Mouse (Mus musculus) liver, embryonic 16.5 days (tissue): ENCODE results near the gene Ambra1. TPM values are rescaled to one million over a fixed set of nuclear protein-coding genes. Genes with fewer than 3 reads are reported as not detected.
A peak's percentile ranks its signal among the peaks of the same experiment; 100 is the strongest.

ENCODE experiments used
- ATAC-seq: fragments of 200-750 bp; cut with Nextera tagmentation; 2 replicates; pipeline ENCODE4 v1.8.0; 2017; ENCODE audit warnings: low read depth, mild to moderate bottlenecking, moderate number of reproducible peaks, moderate library complexity
- H3K27ac ChIP-seq: fragments of 300-500 bp; sonication (generic); 2 replicates; pipeline ENCODE4 v1.5.1; 2014; ENCODE audit warnings: mild to moderate bottlenecking, low read length
- H3K27me3 ChIP-seq: fragments of 300-500 bp; sonication (generic); 2 replicates; pipeline ENCODE4 v1.6.1; 2014; ENCODE audit warnings: low read depth, low read length, mixed read lengths; ENCODE audit not compliant: control insufficient read depth, insufficient read depth
- H3K36me3 ChIP-seq: fragments of 300-500 bp; sonication (generic); 2 replicates; pipeline ENCODE4 v1.6.1; 2014; ENCODE audit warnings: mild to moderate bottlenecking; ENCODE audit not compliant: control insufficient read depth, insufficient read depth
- H3K4me1 ChIP-seq: fragments of 300-500 bp; sonication (generic); 2 replicates; pipeline ENCODE4 v1.6.1; 2014; ENCODE audit warnings: low read depth, low read length, mixed read lengths; ENCODE audit not compliant: control insufficient read depth
- H3K4me2 ChIP-seq: fragments of 300-500 bp; sonication (generic); 2 replicates; pipeline ENCODE4 v1.6.1; 2014; ENCODE audit warnings: low read depth, low read length, mixed read lengths
- H3K4me3 ChIP-seq: fragments of 300-500 bp; sonication (generic); 2 replicates; pipeline ENCODE4 v1.5.1; 2014; ENCODE audit warnings: low read depth, mild to moderate bottlenecking, low read length
- H3K9ac ChIP-seq: fragments of 300-500 bp; sonication (generic); 2 replicates; pipeline ENCODE4 v1.6.1; 2014; ENCODE audit warnings: low read depth, low read length
- H3K9me3 ChIP-seq: fragments of 300-500 bp; sonication (generic); replicated peaks from 2 replicates; pipeline ENCODE4 v1.6.1; 2016; ENCODE audit warnings: low read length; ENCODE audit not compliant: control insufficient read depth
- WGBS: fragments of 180-500 bp; shearing (Covaris S2); extraction: QIAGEN DNeasy Blood & Tissue Kit; methylation state at CpG from one replicate; pipeline ENCODE4 v1.1.7; 2014; ENCODE audit not compliant: insufficient replicate concordance; 5-methylcytosine and 5-hydroxymethylcytosine counted together
- polyA plus RNA-seq: library from polyadenylated mRNA; unstranded; fragments of >200 nt; fragmentation: Nextera tagmentation; extraction: Ambion mirVana; gene quantifications from 2 replicates; pipeline ENCODE4 v1.2.1, GENCODE M21; 2015

Ambra1 gene
- 5.5 and 6.1 TPM in 2 replicates for polyA plus RNA-seq

DNA sequence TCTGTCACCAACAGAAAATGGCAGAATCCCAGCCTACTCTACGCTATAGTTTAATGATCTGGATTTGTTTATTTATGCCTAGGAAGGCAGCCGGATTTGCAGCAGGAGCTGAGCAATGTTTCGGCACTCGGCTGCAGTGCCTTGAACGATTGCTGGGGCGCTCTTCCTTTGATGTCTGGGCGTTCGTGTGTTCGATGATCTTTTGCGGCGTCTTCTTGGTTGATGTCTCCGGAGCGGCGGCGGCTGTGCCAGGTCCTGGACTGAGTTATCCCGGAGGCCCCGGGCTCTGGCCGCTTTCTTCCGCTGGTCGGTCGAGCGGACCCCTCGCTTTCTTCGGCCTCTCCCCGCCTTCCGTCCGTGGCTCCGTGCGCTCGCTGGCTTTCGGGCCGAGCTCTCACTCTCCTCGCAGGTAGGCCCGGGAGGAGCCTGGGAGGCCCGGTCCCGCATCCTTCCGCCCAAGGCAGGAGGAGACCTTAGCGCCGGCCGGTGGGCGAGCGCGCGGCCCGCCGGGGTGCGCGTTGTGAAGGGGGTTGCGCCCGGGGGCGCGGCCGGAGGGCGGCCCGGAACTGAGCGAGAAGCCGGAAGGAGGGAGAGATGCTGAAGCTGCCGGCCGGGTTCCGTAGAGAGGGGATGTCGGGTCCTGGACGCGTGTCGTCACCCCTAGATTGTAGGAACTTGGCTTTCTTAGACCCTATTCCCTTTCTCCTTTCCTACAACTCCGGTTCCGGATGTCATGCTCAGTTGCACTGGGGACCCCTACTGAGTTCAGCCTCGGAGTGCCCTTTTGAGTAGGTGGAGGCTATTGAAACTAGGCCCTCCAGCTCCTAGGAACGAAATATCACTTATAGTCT lies at the start of gene Ambra1:
Gene Ambra1, plus strand, starts transcription at position 164 of the 851 bp plus-strand sequence.
- no peaks in the 10 kb centered on the region for H3K9me3 ChIP-seq
- H3K4me1 ChIP-seq: no peaks in the 10 kb centered on the region; the same call in none of the 2 replicates
- peak within 1 kb of the TSS; percentile 97 for H3K9ac ChIP-seq
- H3K4me2 ChIP-seq: peak within 1 kb of the TSS; percentile 61
- peak; percentile 87 for ATAC-seq
- no peaks in the 10 kb centered on the region for H3K36me3 ChIP-seq
- H3K27me3 ChIP-seq: no peaks in the 10 kb centered on the region
- H3K4me3 ChIP-seq: peak within 1 kb of the TSS; percentile 99
- peak within 1 kb of the TSS; percentile 94 for H3K27ac ChIP-seq
- WGBS: under 1% methylated on average over 68 of the region's 68 CpGs

DNA sequence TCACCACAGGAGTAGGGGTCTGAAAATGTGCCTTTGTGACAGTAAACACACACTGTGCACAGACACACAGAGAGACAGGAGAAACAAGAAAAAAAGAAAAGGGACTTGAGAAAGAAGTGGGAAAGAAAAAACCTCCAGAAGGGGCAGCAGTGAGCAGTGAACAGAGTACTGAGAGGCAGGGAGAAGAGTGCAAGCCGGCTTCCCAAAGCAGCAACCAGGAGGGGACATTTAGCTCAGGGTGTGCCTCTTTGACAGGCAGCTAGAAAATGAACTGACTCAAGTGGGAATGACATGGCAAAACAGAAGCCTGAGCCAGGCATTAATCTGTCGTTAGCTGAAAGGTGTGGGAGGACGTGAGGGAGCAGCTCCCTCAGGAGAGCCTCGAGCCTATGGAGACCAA lies 47.1 kb upstream of the Ambra1 start:
- ATAC-seq: no peak

GRCm38 (mm10) chr2:91683919-91684318 lies 46.0 kb upstream of the Ambra1 start:
- WGBS: 76% methylated on average over 8 of the region's 8 CpGs

More for the DNA sequence above, 47.1 kb upstream of the Ambra1 start:
- Histone ChIP-seq H3K27me3 (no peaks in the 10 kb centered on the region), H3K4me3 (no peak overlapping the region), H3K9me3 (no peaks in the 10 kb centered on the region), H3K36me3 (peaks cover 11% of the 10 kb centered on the region), H3K27ac (no peak overlapping the region), H3K9ac (no peak overlapping the region), H3K4me2 (no peak overlapping the region), H3K4me1 (no peaks in the 10 kb centered on the region)
- WGBS: 53% methylated on average over 4 of the region's 4 CpGs

GRCm38 (mm10) chr2:91689452-91689851 lies 40.5 kb upstream of the Ambra1 start:
- H3K9ac ChIP-seq: no peak overlapping the region
- H3K4me1 ChIP-seq: no peaks in the 10 kb centered on the region
- no peaks in the 10 kb centered on the region for H3K9me3 ChIP-seq
- no peak overlapping the region for H3K4me2 ChIP-seq
- no peaks in the 10 kb centered on the region for H3K27me3 ChIP-seq
- H3K27ac ChIP-seq: no peak overlapping the region
- ATAC-seq: no peak
- H3K4me3 ChIP-seq: no peak overlapping the region
- 87% methylated on average over 7 of the region's 7 CpGs for WGBS
- peaks cover 12% of the 10 kb centered on the region for H3K36me3 ChIP-seq

More at GRCm38 (mm10) chr2:91683919-91684318, 46.0 kb upstream of the Ambra1 start:
- H3K9me3 ChIP-seq: no peaks in the 10 kb centered on the region
- no peaks in the 10 kb centered on the region for H3K27me3 ChIP-seq
- peaks cover 8% of the 10 kb centered on the region for H3K36me3 ChIP-seq
- H3K4me3 ChIP-seq: no peak overlapping the region
- H3K27ac ChIP-seq: no peak overlapping the region
- no peak for ATAC-seq
- no peak overlapping the region for H3K4me2 ChIP-seq
- no peak overlapping the region for H3K9ac ChIP-seq
- no peaks in the 10 kb centered on the region for H3K4me1 ChIP-seq

GRCm38 (mm10) chr2:91695436-91696224 lies 34.3 kb upstream of the Ambra1 start:
- Histone ChIP-seq H3K27ac (no peak overlapping the region), H3K9me3 (no peaks in the 10 kb centered on the region), H3K9ac (no peak overlapping the region), H3K27me3 (no peaks in the 10 kb centered on the region), H3K4me1 (no peaks in the 10 kb centered on the region; the same call in 1 of the 2 replicates), H3K36me3 (peaks cover 5% of the 10 kb centered on the region; the same call in 1 of the 2 replicates), H3K4me3 (no peak overlapping the region), H3K4me2 (no peak overlapping the region)
- ATAC-seq: no peak
- WGBS: 77% methylated on average over 10 of the region's 10 CpGs

- H3K9me3 ChIP-seq: no peaks in the 10 kb centered on the region
- H3K27me3 ChIP-seq: no peaks in the 10 kb centered on the region
- no peak overlapping the region for H3K4me3 ChIP-seq
- peaks cover 5% of the 10 kb centered on the region; the same call in 1 of the 2 replicates for H3K36me3 ChIP-seq
- H3K4me2 ChIP-seq: no peak overlapping the region
- H3K4me1 ChIP-seq: no peaks in the 10 kb centered on the region; the same call in 1 of the 2 replicates
- no peak overlapping the region for H3K27ac ChIP-seq
- ATAC-seq: peak; percentile 70
- 46% methylated on average over 1 of the region's 1 CpGs for WGBS
- no peak overlapping the region for H3K9ac ChIP-seq
These were observed 33.7 kb upstream of the Ambra1 start for GRCm38 (mm10) chr2:91696225-91696590.

DNA sequence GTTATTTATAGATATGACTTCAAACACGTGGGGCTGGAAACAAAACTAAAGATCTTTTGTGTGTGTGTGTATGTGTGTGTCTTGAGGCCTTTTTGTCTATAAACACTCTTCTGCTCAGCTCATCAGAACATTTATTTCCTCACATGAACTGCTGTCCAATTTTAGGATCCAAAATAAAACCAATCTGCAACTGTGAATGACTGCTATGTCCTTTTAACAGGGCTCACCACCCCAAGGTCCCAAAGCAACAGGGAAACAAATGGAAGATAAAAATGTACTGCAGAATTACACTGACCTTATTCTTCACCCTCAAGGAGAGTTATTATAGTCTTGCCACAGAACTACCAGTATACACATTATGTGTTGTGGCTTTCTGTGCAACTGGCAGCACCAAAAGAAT lies 30.7 kb upstream of the Ambra1 start:
- Histone ChIP-seq H3K27me3 (no peaks in the 10 kb centered on the region), H3K9ac (no peak overlapping the region), H3K4me1 (no peaks in the 10 kb centered on the region; the same call in 1 of the 2 replicates), H3K4me2 (no peak overlapping the region), H3K27ac (no peak overlapping the region), H3K4me3 (no peak overlapping the region), H3K9me3 (no peaks in the 10 kb centered on the region), H3K36me3 (no peaks in the 10 kb centered on the region)
- no peak for ATAC-seq
- WGBS: 52% methylated on average over 1 of the region's 1 CpGs

GRCm38 (mm10) chr2:91701366-91701765 lies 28.6 kb upstream of the Ambra1 start:
- 83% methylated on average over 2 of the region's 2 CpGs for WGBS
- Histone ChIP-seq H3K4me1 (no peaks in the 10 kb centered on the region), H3K27me3 (no peaks in the 10 kb centered on the region), H3K4me3 (no peak overlapping the region), H3K4me2 (no peak overlapping the region), H3K9me3 (no peaks in the 10 kb centered on the region), H3K36me3 (no peaks in the 10 kb centered on the region), H3K9ac (no peak overlapping the region), H3K27ac (no peak overlapping the region)
- ATAC-seq: no peak
